Mouse (Mus musculus): ENCODE results near the gene Dlgap4.

- no peak for TF ChIP-seq CTCF (IDR thresholded peaks at IDR 0.05)
- no peak for TF ChIP-seq POLR2A (IDR thresholded peaks at IDR 0.05; ENCODE audit: insufficient read depth, low read depth, low read length)
Measured at GRCm38 (mm10) chr2:156642931-156643330, 29.4 kb downstream of the Dlgap4 start.
